Mouse (Mus musculus) adrenal gland, postnatal 36 days (tissue): ENCODE data around the gene Umps. TPM values are rescaled to one million over a fixed set of nuclear protein-coding genes. Genes with fewer than 3 reads are reported as not detected.

Experiments
- DNase-seq, 2 experiments: peaks; one replicate each; pipeline ENCODE4 v3.0.0; 2021; ENCODE audit warnings: mixed read lengths in 1 of 2
- total RNA-seq, 2 experiments: library from RNA; stranded (reverse); gene quantifications; 2 replicates each; pipeline ENCODE4 v1.2.3; 2021

Gene Umps
- total RNA-seq, 2 experiments from 2014 or later: 42.3 to 50.8 TPM

DNA sequence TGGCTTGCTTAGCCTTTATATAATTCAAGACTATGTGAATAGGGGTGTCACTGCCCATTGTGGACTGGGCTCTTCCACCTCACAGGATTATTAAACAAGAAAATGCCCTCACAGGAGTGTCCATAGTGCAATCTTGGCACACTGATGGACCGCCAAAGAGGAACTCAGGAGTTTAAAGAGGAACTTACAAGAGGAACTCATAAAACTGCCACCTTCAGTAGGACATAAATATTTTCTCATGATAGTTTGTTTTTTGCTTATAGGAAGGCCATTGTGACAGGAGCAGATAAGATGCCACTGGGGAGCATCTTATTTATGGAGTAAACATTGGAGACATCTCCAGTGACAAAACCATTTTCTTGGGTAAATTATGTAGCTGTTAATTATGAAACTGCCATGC is 12.0 kb downstream of the Umps start:
- no peak for DNase-seq

DNA sequence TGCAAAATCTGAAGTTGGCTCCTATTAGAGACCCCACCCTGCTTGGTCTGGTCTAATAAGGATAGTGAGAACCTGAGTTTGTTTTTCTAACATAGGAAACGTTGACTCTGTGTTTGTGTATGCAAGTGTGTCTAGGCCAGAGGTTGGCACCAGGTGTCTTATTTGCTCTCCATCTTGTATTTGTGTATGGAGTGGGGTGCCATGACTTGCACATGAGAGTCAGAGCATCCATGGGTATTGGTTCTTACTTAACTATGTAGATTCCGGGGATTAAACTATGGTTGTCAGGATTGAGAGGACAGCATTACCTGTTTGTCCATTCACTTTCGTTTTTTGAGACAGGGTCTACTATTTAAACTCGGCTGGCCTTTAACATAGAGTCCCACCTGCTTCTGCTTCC is 13.8 kb downstream of the Umps start:
- no peak for DNase-seq

DNA sequence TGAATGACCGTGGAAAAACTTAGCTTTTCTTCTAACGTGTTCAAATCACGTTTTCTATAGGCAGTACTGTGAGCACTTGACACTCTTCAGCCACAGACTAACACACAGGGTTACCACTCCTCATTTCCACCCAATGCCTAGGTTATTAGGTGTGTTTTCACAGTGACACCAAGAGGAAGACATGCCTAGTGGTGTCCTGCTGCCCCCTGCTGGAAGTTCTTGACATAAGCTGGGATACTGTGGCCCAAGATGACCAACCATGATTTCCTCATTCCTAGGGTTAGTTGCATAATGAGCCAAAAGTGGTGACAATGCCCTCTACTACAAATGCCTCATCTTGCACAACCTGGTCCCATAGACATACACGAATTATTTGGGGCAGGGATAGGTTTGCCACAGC is 16.0 kb downstream of the Umps start:
- peak; percentile 90 to 93 for DNase-seq

DNA sequence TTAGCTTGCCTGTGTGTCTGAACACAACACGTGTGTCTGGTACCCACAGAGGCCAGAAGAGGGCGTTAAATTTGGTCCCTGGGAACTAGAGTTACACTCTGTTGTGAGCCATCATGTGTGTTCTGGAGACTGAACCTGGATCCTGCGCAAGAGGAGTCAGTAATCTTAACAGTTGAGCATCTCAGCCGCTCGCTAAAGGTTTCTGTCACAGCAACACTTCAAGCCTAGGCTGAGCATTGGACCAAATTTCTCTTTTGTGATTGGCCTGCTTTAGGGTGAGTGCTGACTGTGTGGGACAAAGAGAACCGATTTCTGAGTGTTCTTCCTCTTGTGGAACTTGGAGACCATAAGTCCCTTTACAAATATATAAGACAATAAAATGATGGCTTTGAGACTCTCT is 16.5 kb downstream of the Umps start:
- no peak for DNase-seq

- DNase-seq: no peak
Measured at GRCm38 (mm10) chr16:33947664-33948571, 18.9 kb downstream of the Umps start.

GRCm38 (mm10) chr16:33946021-33946420 is 20.8 kb downstream of the Umps start:
- no peak for DNase-seq

DNA sequence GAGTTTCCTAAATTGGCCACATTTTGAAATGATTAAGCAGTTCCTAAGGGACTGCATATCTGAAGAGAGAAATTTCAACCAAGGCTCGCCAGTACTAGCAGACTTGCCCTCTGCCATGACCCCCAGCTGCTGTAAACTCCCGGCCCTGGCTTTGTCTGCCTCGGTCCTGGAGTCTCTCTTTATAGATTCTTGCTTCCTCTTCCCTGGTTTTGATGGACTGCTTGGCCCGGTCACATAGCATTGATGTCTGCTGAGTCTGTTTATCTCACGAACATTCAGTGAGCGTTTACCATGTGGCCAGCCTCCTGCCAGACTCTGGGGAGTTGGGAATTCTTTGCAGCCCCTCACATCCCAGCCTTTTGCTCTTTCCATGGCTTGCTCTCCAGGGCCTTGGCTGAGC is 22.1 kb downstream of the Umps start:
- DNase-seq: peak; percentile 35 to 54

- DNase-seq: no peak
Measured at GRCm38 (mm10) chr16:33944126-33944525, 22.7 kb downstream of the Umps start.

- no peak for DNase-seq
Measured at GRCm38 (mm10) chr16:33943388-33943787, 23.4 kb downstream of the Umps start.

- peak; percentile 73 to 81 for DNase-seq
Measured at GRCm38 (mm10) chr16:33942341-33942740, 24.5 kb downstream of the Umps start.

DNA sequence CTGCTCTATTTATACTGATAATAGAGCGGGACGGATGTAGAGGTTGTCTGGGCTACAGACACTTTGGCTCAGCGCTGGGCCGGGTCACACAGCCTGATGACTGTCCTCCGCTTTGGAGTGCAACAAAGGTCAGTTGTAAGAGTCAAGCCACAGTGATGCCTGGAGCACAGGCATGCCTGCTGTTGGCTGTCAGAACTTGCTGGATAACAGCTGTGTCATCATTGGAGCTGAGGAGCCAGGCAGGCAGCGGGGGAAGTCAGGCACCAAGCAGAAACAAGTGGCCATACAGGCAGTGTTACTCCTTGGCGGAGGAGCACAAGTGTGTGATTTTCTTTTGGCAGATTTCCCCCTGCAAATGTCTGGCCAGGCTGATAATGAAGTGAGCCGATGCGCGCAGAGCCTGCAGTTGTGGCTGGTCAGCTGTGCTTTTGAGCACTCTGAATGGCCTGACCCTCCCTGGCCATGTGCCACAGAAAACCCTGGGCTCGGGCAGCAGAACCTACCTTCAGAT is 25.5 kb downstream of the Umps start:
- DNase-seq: peak; percentile 34 to 46

DNA sequence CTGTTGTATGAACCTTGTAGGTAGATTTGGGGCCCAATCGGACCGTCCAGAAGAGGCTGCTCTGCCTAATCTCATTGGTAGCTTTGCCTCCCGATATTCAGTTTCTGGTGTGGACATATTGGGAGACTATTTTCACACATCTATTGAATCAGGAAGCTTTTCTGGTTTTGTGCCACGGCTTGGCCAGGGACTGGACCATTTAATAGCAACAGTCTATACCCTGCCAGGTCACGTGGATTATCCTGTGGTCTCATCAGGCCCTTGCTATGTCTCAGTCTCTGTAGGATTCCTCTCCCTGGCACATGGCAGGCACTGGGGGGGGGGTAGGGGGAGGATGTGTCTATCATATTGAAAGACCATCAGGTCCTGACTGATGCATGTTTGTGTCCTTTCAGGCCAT is 26.7 kb downstream of the Umps start:
- no peak for DNase-seq

DNA sequence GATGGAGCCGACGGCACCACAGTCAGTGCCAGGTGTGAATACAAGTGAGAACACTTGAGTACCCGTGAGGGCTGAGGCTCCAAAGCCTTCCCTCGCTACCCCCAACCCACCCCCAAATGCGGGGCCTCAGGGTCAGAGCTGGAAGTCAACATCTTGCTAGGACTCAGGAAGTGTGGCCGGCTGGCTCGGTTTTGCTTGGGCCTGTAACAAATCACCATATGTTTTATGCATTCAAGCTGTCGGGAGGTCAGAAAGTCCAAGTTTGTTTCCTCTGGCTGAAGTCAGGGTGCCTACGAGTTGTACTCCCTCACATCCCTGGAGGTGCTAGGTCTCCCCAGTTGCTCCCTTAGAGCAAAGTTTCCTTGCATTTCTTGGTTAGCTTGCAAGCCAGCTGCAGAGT is 27.2 kb downstream of the Umps start:
- DNase-seq: no peak

GRCm38 (mm10) chr16:33939133-33939531 is 27.7 kb downstream of the Umps start:
- no peak for DNase-seq

DNA sequence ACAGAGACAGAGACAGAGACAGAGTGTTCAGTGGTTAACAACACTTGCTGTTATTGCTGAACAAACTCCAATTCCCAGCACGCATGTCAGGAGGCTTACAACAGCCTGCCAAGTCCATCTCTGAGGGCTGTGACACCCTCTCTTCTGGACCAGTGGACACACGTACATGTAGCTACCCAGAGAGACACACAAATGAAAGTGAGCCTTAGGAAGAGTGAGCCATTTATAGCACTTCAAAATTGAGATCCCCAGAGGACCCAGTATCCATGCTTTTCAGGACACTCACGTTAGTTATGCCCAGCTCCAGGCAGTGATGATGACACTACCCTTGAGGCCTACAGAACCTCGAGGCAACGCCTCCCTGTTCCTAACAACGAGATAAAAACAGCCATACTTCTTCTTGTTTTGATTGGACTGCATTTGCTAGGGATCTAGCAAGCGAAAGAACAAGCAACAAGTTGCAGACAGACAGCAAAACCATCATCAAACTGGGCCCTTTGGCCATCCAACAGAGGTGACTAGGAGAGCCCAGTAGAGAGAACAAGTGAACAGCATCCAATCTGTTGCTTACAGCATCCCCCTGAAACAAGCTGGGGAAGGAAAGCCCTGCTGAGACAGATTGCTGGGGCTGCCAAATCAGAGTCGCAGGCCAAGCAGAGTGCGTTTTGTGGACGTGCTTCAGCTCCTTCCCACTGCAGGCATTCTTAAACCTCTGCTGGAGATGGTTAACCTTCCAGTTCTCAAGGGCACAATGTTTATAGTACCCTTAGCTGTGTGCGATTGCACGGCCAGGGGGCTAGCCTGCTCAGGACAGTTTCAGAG is 28.3 kb downstream of the Umps start:
- DNase-seq: no peak

- DNase-seq: peak; percentile 81
Measured at GRCm38 (mm10) chr16:33937567-33937966, 29.3 kb downstream of the Umps start.

DNA sequence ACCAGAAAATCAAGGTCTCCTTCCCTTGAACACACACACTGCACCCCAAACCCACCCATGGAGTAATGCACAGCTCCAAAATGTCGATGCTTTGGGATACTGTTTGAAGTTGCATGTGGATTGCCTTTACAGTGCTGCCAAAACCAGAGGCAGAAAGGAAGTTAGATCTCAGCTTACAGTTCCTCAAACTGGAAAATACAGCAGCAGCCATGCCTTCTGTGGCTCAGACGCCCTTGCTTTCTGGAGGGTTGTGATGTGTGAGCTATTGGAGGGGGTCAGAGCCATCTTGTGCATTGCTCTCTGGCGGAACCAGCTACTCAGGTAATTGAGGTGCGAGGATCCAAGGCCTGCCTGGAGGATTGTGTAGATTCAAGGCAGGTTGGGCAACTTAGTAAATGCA is 30.0 kb downstream of the Umps start:
- no peak for DNase-seq

DNA sequence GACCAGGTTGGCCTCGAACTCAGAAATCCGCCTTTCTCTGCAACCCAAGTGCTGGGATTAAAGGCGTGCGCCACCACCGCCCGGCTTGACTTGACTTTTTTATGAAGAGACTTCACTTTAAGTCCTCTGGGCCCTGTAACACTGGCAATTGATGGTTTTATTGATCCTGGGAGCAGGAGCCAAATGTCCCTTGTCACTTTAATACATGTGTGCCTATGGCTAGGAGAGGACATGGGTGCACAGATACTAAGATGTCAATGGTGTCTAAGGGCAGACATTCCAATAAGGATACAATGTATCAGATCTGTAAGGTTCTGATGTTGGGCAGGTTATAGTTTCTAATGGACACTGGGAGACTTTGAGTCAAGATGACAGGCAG is 31.4 kb downstream of the Umps start:
- no peak for DNase-seq

DNA sequence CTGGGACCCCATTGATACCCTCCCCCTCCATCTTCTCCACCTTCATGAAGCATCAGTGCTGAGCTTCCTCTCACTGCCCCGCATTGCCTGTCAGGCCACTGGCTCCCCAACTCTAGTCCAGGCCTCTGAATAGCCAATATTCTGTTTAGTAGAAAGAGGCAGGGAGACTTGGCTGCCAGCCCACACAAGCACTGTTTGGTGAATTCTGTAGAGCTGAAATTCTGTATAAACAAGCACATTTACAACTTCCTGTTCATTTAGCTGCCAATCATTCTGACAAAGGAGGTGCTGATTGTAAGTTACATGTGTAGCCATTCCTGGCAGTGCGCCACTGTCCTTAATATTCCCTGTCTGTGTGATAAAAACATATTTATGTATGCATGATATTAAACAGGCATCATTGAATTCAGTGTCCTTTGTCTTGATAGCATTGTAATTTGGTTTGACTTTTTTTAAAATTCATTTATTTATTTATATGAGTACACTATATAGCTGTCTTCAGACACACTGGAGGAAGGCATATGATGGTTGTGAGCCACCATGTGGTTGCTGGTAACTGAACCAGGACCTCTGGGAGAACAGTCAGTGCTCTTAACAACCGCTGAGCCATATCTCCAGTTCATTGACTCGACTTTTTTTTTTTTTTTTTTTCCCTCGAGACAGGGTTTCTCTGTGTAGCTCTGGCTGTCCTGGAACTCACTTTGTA is 32.0 kb downstream of the Umps start:
- no peak for DNase-seq

- DNase-seq: no peak
Measured at GRCm38 (mm10) chr16:33933411-33933810, 33.4 kb downstream of the Umps start.

GRCm38 (mm10) chr16:33932126-33932525 is 34.7 kb downstream of the Umps start:
- peak; percentile 44 to 47 for DNase-seq

DNA sequence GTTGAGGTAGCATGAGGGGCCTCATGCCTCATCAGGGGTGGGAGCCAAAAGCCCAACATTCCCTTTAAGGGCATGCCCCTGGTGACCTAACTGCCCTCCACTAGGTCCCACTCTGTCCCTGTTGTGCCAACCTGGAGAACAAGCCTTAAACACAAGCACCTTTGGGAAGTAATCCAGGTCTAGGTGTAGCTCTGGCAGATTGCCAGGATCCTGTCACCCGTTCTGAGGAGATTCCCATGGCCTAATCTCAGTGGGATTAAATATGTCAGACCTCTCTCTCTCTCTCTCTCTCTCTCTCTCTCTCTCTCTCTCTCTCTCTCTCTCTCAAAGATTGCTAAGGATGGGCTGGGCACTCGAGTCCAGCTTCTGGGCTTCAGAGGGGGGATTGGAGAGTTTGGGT is 35.2 kb downstream of the Umps start:
- DNase-seq: no peak
